Mouse (Mus musculus) myocyte (in vitro differentiated cells): Measurements from ENCODE around the gene Tespa1. TPM values are rescaled to one million over a fixed set of nuclear protein-coding genes. Genes with fewer than 3 reads are reported as not detected.
A peak's percentile ranks its signal among the peaks of the same experiment; 100 is the strongest.

Experiments used
- H3K27me3 ChIP-seq: one replicate; pipeline ENCODE4 v1.6.1; 2011; ENCODE audit not compliant: control insufficient read depth, insufficient read depth, insufficient read length
- H3K36me3 ChIP-seq: one replicate; pipeline ENCODE4 v1.6.1; 2011; ENCODE audit not compliant: control insufficient read depth, insufficient read depth
- H3K4me2 ChIP-seq: one replicate; pipeline ENCODE4 v1.6.1; 2011; ENCODE audit warnings: low read depth, control low read depth
- H3K4me3 ChIP-seq: one replicate; pipeline ENCODE4 v1.5.1; 2011; ENCODE audit warnings: mild to moderate bottlenecking, control low read depth, moderate library complexity
- H3K79me2 ChIP-seq: one replicate; pipeline ENCODE4 v1.6.1; 2011; ENCODE audit not compliant: control insufficient read depth, insufficient read depth
- H3ac ChIP-seq: one replicate; pipeline ENCODE4 v1.6.1; 2011; ENCODE audit not compliant: control insufficient read depth, insufficient read length
- CEBPB ChIP-seq: IDR thresholded peaks from 2 replicates; pipeline ENCODE4 v1.6.1; 2011; ENCODE audit warnings: mild to moderate bottlenecking, moderate library complexity; ENCODE audit not compliant: poor library complexity, insufficient read depth, severe bottlenecking
- E2F4 ChIP-seq: IDR thresholded peaks from one replicate; pipeline ENCODE4 v1.6.1; 2011; ENCODE audit warnings: mild to moderate bottlenecking, control low read depth, moderate library complexity; ENCODE audit not compliant: insufficient read depth
- MAX ChIP-seq: IDR thresholded peaks from one replicate; pipeline ENCODE4 v1.6.1; 2011; ENCODE audit warnings: low read depth, mild to moderate bottlenecking, control low read depth
- MYOD1 ChIP-seq, 3 experiments: IDR thresholded peaks; one replicate each; pipeline ENCODE4 v1.6.1; 2011; ENCODE audit warnings: control low read depth in 2 of 3, low read depth in 2 of 3, mild to moderate bottlenecking in 2 of 3, moderate library complexity in 1 of 3; ENCODE audit not compliant: insufficient read length in 2 of 3, control insufficient read depth in 1 of 3
- MYOG ChIP-seq, 3 experiments: IDR thresholded peaks; one replicate each; pipeline ENCODE4 v1.6.1; 2011; ENCODE audit warnings: control low read depth in 2 of 3, low read depth in 2 of 3, mild to moderate bottlenecking in 2 of 3; ENCODE audit not compliant: insufficient read length in 2 of 3, control insufficient read depth in 1 of 3, insufficient read depth in 1 of 3
- POLR2A ChIP-seq: IDR thresholded peaks from one replicate; pipeline ENCODE4 v1.6.1; 2011; ENCODE audit warnings: low read depth, mild to moderate bottlenecking, control low read depth, moderate library complexity; ENCODE audit not compliant: insufficient read length
- POLR2AphosphoS2 ChIP-seq: IDR thresholded peaks from one replicate; pipeline ENCODE4 v1.6.1; 2011; ENCODE audit warnings: low read depth, control low read depth; ENCODE audit not compliant: insufficient read length
- REST ChIP-seq: IDR thresholded peaks from one replicate; pipeline ENCODE4 v1.6.1; 2011; ENCODE audit warnings: mild to moderate bottlenecking, control low read depth, moderate library complexity; ENCODE audit not compliant: insufficient read depth, insufficient read length
- SRF ChIP-seq: IDR thresholded peaks from one replicate; pipeline ENCODE4 v1.6.1; 2011; ENCODE audit warnings: low read depth; ENCODE audit not compliant: control insufficient read depth, insufficient read length
- TCF12 ChIP-seq: IDR thresholded peaks from one replicate; pipeline ENCODE4 v1.6.1; 2011; ENCODE audit warnings: mild to moderate bottlenecking, control low read depth; ENCODE audit not compliant: poor library complexity, insufficient read depth, severe bottlenecking
- TCF3 ChIP-seq: IDR thresholded peaks from one replicate; pipeline ENCODE4 v1.6.1; 2011; ENCODE audit warnings: low read depth, control low read depth; ENCODE audit not compliant: insufficient read length
- USF1 ChIP-seq: IDR thresholded peaks from one replicate; pipeline ENCODE4 v1.6.1; 2011; ENCODE audit warnings: low read depth, mild to moderate bottlenecking, control low read depth, moderate library complexity
- polyA plus RNA-seq: library from polyadenylated mRNA; unstranded; fragments of >200 nt; fragmentation: generic; extraction: Trizol; gene quantifications from one replicate; pipeline ENCODE4 v1.2.1, GENCODE M21; 2012; ENCODE audit warnings: missing spikeins

Tespa1 gene
- polyA plus RNA-seq, 1 experiment, result not detected

- Histone ChIP-seq H3K36me3 (no peaks in the 10 kb centered on the region), H3K4me2 (no peak overlapping the region), H3K27me3 (no peaks in the 10 kb centered on the region), H3K4me3 (no peak overlapping the region), H3ac (no peak overlapping the region), H3K79me2 (no peaks in the 10 kb centered on the region)
- TF ChIP-seq MAX, result no peak
- TF ChIP-seq TCF12, result no peak
- TF ChIP-seq E2F4, result no peak
- no peak for TF ChIP-seq MYOG (IDR thresholded peaks at IDR 0.05; ENCODE audit: control insufficient read depth in 1 of 3, insufficient read depth in 1 of 3, insufficient read length in 2 of 3, low read depth in 2 of 3)
- no peak for TF ChIP-seq POLR2AphosphoS2
- TF ChIP-seq SRF, result no peak
- TF ChIP-seq USF1, result no peak
Measured at GRCm38 (mm10) chr10:130344056-130344455, 21.4 kb downstream of the Tespa1 start.

- H3K27me3 ChIP-seq, result no peaks in the 10 kb centered on the region
- H3ac ChIP-seq, result no peak overlapping the region
- no peak overlapping the region for H3K4me2 ChIP-seq
- TF ChIP-seq TCF12 (no peak), MAX (peak; percentile 42), E2F4 (no peak), USF1 (no peak), CEBPB (no peak)
- no peaks in the 10 kb centered on the region for H3K36me3 ChIP-seq
- H3K79me2 ChIP-seq, result no peaks in the 10 kb centered on the region
- no peak overlapping the region for H3K4me3 ChIP-seq
Measured at GRCm38 (mm10) chr10:130363438-130364164, 40.9 kb downstream of the Tespa1 start.

GRCm38 (mm10) chr10:130364766-130365165 is 42.1 kb downstream of the Tespa1 start:
- no peak overlapping the region for H3K4me3 ChIP-seq
- TF ChIP-seq MAX (no peak), E2F4 (no peak), POLR2AphosphoS2 (no peak), TCF3 (no peak), SRF (no peak), MYOG (IDR thresholded peaks at IDR 0.05; ENCODE audit: control insufficient read depth in 1 of 3, insufficient read depth in 1 of 3, insufficient read length in 2 of 3, low read depth in 2 of 3) (no peak)
- no peaks in the 10 kb centered on the region for H3K79me2 ChIP-seq
- H3K4me2 ChIP-seq, result no peak overlapping the region
- no peaks in the 10 kb centered on the region for H3K36me3 ChIP-seq
- no peaks in the 10 kb centered on the region for H3K27me3 ChIP-seq
- no peak overlapping the region for H3ac ChIP-seq

- H3K36me3 ChIP-seq, result no peaks in the 10 kb centered on the region
- no peak for TF ChIP-seq TCF3
- no peak for TF ChIP-seq CEBPB
- TF ChIP-seq SRF, result no peak
- no peak for TF ChIP-seq MYOG (IDR thresholded peaks at IDR 0.05; ENCODE audit: control insufficient read depth in 1 of 3, insufficient read depth in 1 of 3, insufficient read length in 2 of 3, low read depth in 2 of 3)
- TF ChIP-seq MAX, result no peak
- TF ChIP-seq MYOD1 (IDR thresholded peaks at IDR 0.05; ENCODE audit: control insufficient read depth in 1 of 3, insufficient read length in 2 of 3, low read depth in 2 of 3), result no peak
- TF ChIP-seq E2F4, result no peak
- TF ChIP-seq TCF12, result no peak
- TF ChIP-seq POLR2AphosphoS2, result no peak
- TF ChIP-seq POLR2A, result no peak
- no peak for TF ChIP-seq USF1
- TF ChIP-seq REST, result no peak
- H3K27me3 ChIP-seq, result no peaks in the 10 kb centered on the region
- no peaks in the 10 kb centered on the region for H3K79me2 ChIP-seq
- H3K4me3 ChIP-seq, result no peak overlapping the region
- no peak overlapping the region for H3K4me2 ChIP-seq
- no peak overlapping the region for H3ac ChIP-seq
Measured at GRCm38 (mm10) chr10:130368384-130368783, 45.7 kb downstream of the Tespa1 start.

GRCm38 (mm10) chr10:130370005-130370682 is 47.5 kb downstream of the Tespa1 start:
- H3K79me2 ChIP-seq, result no peaks in the 10 kb centered on the region
- no peak overlapping the region for H3ac ChIP-seq
- H3K27me3 ChIP-seq, result no peaks in the 10 kb centered on the region
- no peak overlapping the region for H3K4me3 ChIP-seq
- TF ChIP-seq MYOD1 (IDR thresholded peaks at IDR 0.05; ENCODE audit: control insufficient read depth in 1 of 3, insufficient read length in 2 of 3, low read depth in 2 of 3) (no peak), POLR2A (no peak), TCF12 (no peak), POLR2AphosphoS2 (no peak), E2F4 (no peak), CEBPB (no peak), REST (no peak), TCF3 (no peak), MAX (no peak), MYOG (IDR thresholded peaks at IDR 0.05; ENCODE audit: control insufficient read depth in 1 of 3, insufficient read depth in 1 of 3, insufficient read length in 2 of 3, low read depth in 2 of 3) (no peak), USF1 (no peak), SRF (no peak)
- H3K4me2 ChIP-seq, result no peak overlapping the region
- H3K36me3 ChIP-seq, result no peaks in the 10 kb centered on the region
